Comparison of ENCODE assay signal across 8 mouse cellular contexts in the genomic region with DNA sequence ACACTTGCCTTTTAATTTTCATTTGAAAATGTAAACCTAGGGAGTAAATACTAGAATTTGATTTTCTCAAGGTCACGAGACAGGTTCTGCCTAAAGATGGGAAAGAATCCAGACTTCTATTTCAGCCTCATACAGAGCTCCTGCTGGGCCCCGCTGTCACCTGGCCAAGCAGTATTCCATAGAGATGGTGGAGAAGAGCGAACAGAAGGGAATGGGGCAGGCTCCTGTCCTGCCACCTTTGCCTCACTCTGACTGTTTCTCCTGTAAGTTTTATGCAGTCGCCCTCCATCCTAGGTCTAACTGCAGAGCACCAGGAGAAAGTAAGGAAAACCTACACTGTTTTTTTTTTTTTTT. TPM values are rescaled to one million over a fixed set of nuclear protein-coding genes. Genes with fewer than 3 reads are reported as not detected.
DNase-seq lines count a peak whose midpoint lies in the region; ATAC-seq and TF ChIP-seq lines count a peak whose summit lies in the region.

No protein-coding gene starts in this region.

- H3K9ac ChIP-seq in heart, embryonic 11.5 days (ENCODE audit: low read depth, low read length): peak overlapping the region; percentile 82
- peak overlapping the region; percentile 67 for H3K9ac ChIP-seq in forebrain, postnatal 0 days
- H3K9ac ChIP-seq in liver, embryonic 16.5 days (ENCODE audit: low read depth, low read length): no peak overlapping the region

- H3K9me3 ChIP-seq in heart, embryonic 11.5 days (replicated peaks; ENCODE audit: control insufficient read depth, low read length): no peaks in the 10 kb centered on the region
- no peaks in the 10 kb centered on the region for H3K9me3 ChIP-seq in forebrain, postnatal 0 days (ENCODE audit: low read length)
- no peaks in the 10 kb centered on the region for H3K9me3 ChIP-seq in liver, embryonic 16.5 days (replicated peaks; ENCODE audit: control insufficient read depth, low read length)

- ATAC-seq in heart, embryonic 11.5 days (replicated peaks; ENCODE audit: insufficient number of reproducible peaks, low FRiP score, low TSS enrichment): no peak
- no peak for ATAC-seq in forebrain, postnatal 0 days
- no peak for ATAC-seq in liver, embryonic 16.5 days (ENCODE audit: low read depth)
- ATAC-seq in megakaryocyte-erythroid progenitor cell, adult 5-6 weeks (replicated peaks; ENCODE audit: low FRiP score, low TSS enrichment, poor library complexity, severe bottlenecking): no peak
- no peak for ATAC-seq in inflammation-experienced regulatory T-cells, adult 6 months

- WGBS in heart, embryonic 11.5 days (ENCODE audit: insufficient replicate concordance): 62% methylated on average over 4 of the region's 4 CpGs
- 61% methylated on average over 4 of the region's 4 CpGs for WGBS in forebrain, postnatal 0 days
- 56% methylated on average over 4 of the region's 4 CpGs for WGBS in liver, embryonic 16.5 days (ENCODE audit: insufficient replicate concordance)

- H3K27ac ChIP-seq in heart, embryonic 11.5 days (ENCODE audit: low read depth, low read length): no peak overlapping the region
- H3K27ac ChIP-seq in brown adipose tissue, adult 24 weeks (replicated peaks; ENCODE audit: low read depth, low read length): peak overlapping the region; percentile 85
- H3K27ac ChIP-seq in forebrain, postnatal 0 days (ENCODE audit: low read depth, low read length): no peak overlapping the region
- no peak overlapping the region for H3K27ac ChIP-seq in liver, embryonic 16.5 days (ENCODE audit: low read length)

- H3K36me3 ChIP-seq in heart, embryonic 11.5 days (ENCODE audit: control insufficient read depth, insufficient read depth, low read length): no peaks in the 10 kb centered on the region
- H3K36me3 ChIP-seq in forebrain, postnatal 0 days (ENCODE audit: insufficient read depth): no peaks in the 10 kb centered on the region
- H3K36me3 ChIP-seq in liver, embryonic 16.5 days (ENCODE audit: control insufficient read depth, insufficient read depth): no peaks in the 10 kb centered on the region

- intact Hi-C loops in heart, postnatal 25 days (cut with DNase I): no loop called here

- TF ChIP-seq CTCF in forebrain, postnatal 0 days (IDR thresholded peaks at IDR 0.05; ENCODE audit: low read depth): no peak

- no peak for DNase-seq in heart, postnatal 25 days (ENCODE audit: low spot score)
- no peak for DNase-seq in forebrain, postnatal 0 days
- DNase-seq in layer of hippocampus, postnatal 25 days (ENCODE audit: extremely low spot score in 1 of 2, low spot score in 1 of 2): no peak

- H3K4me1 ChIP-seq in heart, embryonic 11.5 days (ENCODE audit: control insufficient read depth, insufficient read depth, low read length): no peaks in the 10 kb centered on the region
- H3K4me1 ChIP-seq in brown adipose tissue, adult 24 weeks (ENCODE audit: control insufficient read depth, insufficient read depth, insufficient read length, low read length): no peaks in the 10 kb centered on the region
- H3K4me1 ChIP-seq in forebrain, postnatal 0 days (ENCODE audit: insufficient read depth): peaks cover 5% of the 10 kb centered on the region; the same call in 1 of the 2 replicates
- peaks cover 2% of the 10 kb centered on the region; the same call in 1 of the 2 replicates for H3K4me1 ChIP-seq in liver, embryonic 16.5 days (ENCODE audit: control insufficient read depth, low read depth, low read length)

- peak overlapping the region; percentile 81 for H3K4me3 ChIP-seq in heart, embryonic 11.5 days (ENCODE audit: low read depth, low read length)
- H3K4me3 ChIP-seq in brown adipose tissue, adult 24 weeks (ENCODE audit: insufficient read depth, low read depth, low read length): peak overlapping the region; percentile 83
- peak overlapping the region; percentile 63 for H3K4me3 ChIP-seq in forebrain, postnatal 0 days (ENCODE audit: low read depth, low read length)
- H3K4me3 ChIP-seq in liver, embryonic 16.5 days (ENCODE audit: low read depth, low read length): peak overlapping the region; percentile 70

- H3K27me3 ChIP-seq in heart, embryonic 11.5 days (ENCODE audit: control insufficient read depth, insufficient read depth, low read length): no peaks in the 10 kb centered on the region
- H3K27me3 ChIP-seq in forebrain, postnatal 0 days (ENCODE audit: insufficient read depth, low read length): no peaks in the 10 kb centered on the region
- no peaks in the 10 kb centered on the region for H3K27me3 ChIP-seq in liver, embryonic 16.5 days (ENCODE audit: control insufficient read depth, insufficient read depth, low read depth, low read length)

- H3K4me2 ChIP-seq in heart, embryonic 11.5 days: peak overlapping the region; percentile 85
- H3K4me2 ChIP-seq in forebrain, postnatal 0 days (ENCODE audit: low read depth): peak overlapping the region; percentile 77
- H3K4me2 ChIP-seq in liver, embryonic 16.5 days (ENCODE audit: low read depth, low read length): peak overlapping the region; percentile 74

RNA-seq across cellular contexts. Expression of a gene that starts 0.7 kb away (rescaled TPM):
- 46.2 and 49.9 TPM in 2 replicates for polyA plus RNA-seq in heart, embryonic 11.5 days (2014; fragmentation: Nextera tagmentation; extraction: Ambion mirVana)
- 100 to 1,000 TPM in 1 of 2 experiments, 10 to 100 TPM in 1; 92.4 to 100 TPM for total RNA-seq in heart, postnatal 25 days (2021)
- 253 and 257 TPM in 2 replicates for polyA plus RNA-seq in brown adipose tissue, adult 24 weeks (2012; ENCODE audit: insufficient read depth, insufficient read length, missing spikeins)
- 14.2 and 18.3 TPM in 2 replicates for total RNA-seq in forebrain, postnatal 0 days (2014; rRNA removed)
- polyA plus RNA-seq in forebrain, postnatal 0 days (2015; fragmentation: Nextera tagmentation; extraction: Ambion mirVana): 33.5 and 34.8 TPM in 2 replicates
- polyA plus RNA-seq in liver, embryonic 16.5 days (2015; fragmentation: Nextera tagmentation; extraction: Ambion mirVana): 43.3 and 43.9 TPM in 2 replicates
- total RNA-seq in megakaryocyte-erythroid progenitor cell, adult 5-6 weeks (2014; fragmentation: Nextera tagmentation): 20.0 and 40.7 TPM in 2 replicates
- total RNA-seq in megakaryocyte-erythroid progenitor cell, adult 5-6 weeks (2017): 12.2 and 13.8 TPM in 2 replicates
- total RNA-seq in layer of hippocampus, postnatal 25 days (2021): 10 to 100 TPM; 38.4 to 42.9 TPM
- 10 to 100 TPM in 2 of 3 experiments, 1 to 10 TPM in 1; 4.4 to 18.7 (median 12.6) TPM for polyA plus RNA-seq in inflammation-experienced regulatory T-cells, adult 6 months (2017; shearing (Covaris generic))
